Mouse (Mus musculus) liver, embryonic 14.5 days (tissue): Measurements from ENCODE around the gene Hist2h2aa1. TPM values are rescaled to one million over a fixed set of nuclear protein-coding genes. Genes with fewer than 3 reads are reported as not detected.
A peak's percentile ranks its signal among the peaks of the same experiment; 100 is the strongest.
"Not testable (repeated sequence)": the region's sequence is repeated elsewhere in the genome, so short reads cannot be mapped to it uniquely, and the experiment has no call there.

Source experiments
- ATAC-seq: fragments of 200-750 bp; cut with Nextera tagmentation; 2 replicates; pipeline ENCODE4 v1.8.0; 2017; ENCODE audit warnings: moderate number of reproducible peaks, mild to moderate bottlenecking, moderate library complexity; ENCODE audit not compliant: insufficient read depth
- DNase-seq, 3 experiments: peaks; one replicate each; pipeline ENCODE4 v3.0.0-alpha.2; 2012 to 2013; ENCODE audit warnings: low read depth in 3 of 3, low spot score in 3 of 3
- H3K27ac ChIP-seq: fragments of 300-500 bp; sonication (generic); 2 replicates; pipeline ENCODE4 v1.5.1; 2014; ENCODE audit warnings: moderate library complexity, mild to moderate bottlenecking, control low read depth, inconsistent platforms
- H3K27me3 ChIP-seq: fragments of 300-500 bp; sonication (generic); 2 replicates; pipeline ENCODE4 v1.6.1; 2014; ENCODE audit warnings: mild to moderate bottlenecking, low read length, moderate library complexity; ENCODE audit not compliant: control insufficient read depth, insufficient read depth
- H3K36me3 ChIP-seq: fragments of 300-500 bp; sonication (generic); replicated peaks from 2 replicates; pipeline ENCODE4 v1.6.1; 2014; ENCODE audit warnings: low read depth; ENCODE audit not compliant: control insufficient read depth, insufficient read depth
- H3K4me1 ChIP-seq, 2 experiments: fragments of 200-500 bp in 1 of 2; fragments of 300-500 bp in 1 of 2; sonication (generic) in 1 of 2; replicated peaks; 2 replicates each; pipeline ENCODE4 v1.6.1; 2012 to 2014; ENCODE audit warnings: antibody characterized with exemption in 1 of 2, inconsistent platforms in 1 of 2, low read length in 1 of 2; ENCODE audit not compliant: control insufficient read depth in 2 of 2, insufficient read depth in 2 of 2
- H3K4me2 ChIP-seq: fragments of 300-500 bp; sonication (generic); 2 replicates; pipeline ENCODE4 v1.6.1; 2014; ENCODE audit warnings: low read depth, mild to moderate bottlenecking, control low read depth, moderate library complexity
- H3K4me3 ChIP-seq, 2 experiments: fragments of 200-500 bp in 1 of 2; fragments of 300-500 bp in 1 of 2; sonication (generic) in 1 of 2; 2 replicates each; pipeline ENCODE4 v1.5.1; 2012 to 2014; ENCODE audit warnings: low read depth in 2 of 2, low read length in 2 of 2, mild to moderate bottlenecking in 2 of 2, control low read depth in 1 of 2, inconsistent platforms in 1 of 2, moderate library complexity in 1 of 2; ENCODE audit not compliant: insufficient read depth in 1 of 2
- H3K9ac ChIP-seq: fragments of 300-500 bp; sonication (generic); replicated peaks from 2 replicates; pipeline ENCODE4 v1.6.1; 2014; ENCODE audit warnings: mild to moderate bottlenecking, control low read depth, moderate library complexity
- H3K9me3 ChIP-seq: fragments of 300-500 bp; sonication (generic); 2 replicates; pipeline ENCODE4 v1.6.1; 2016; ENCODE audit warnings: low read length, mixed read lengths; ENCODE audit not compliant: control insufficient read depth
- CTCF ChIP-seq: IDR thresholded peaks from 2 replicates; pipeline ENCODE4 v1.5.1; 2016; ENCODE audit warnings: antibody characterized with exemption, low read depth, control low read depth
- EP300 ChIP-seq: IDR thresholded peaks from 2 replicates; pipeline ENCODE4 v1.6.1; 2016; ENCODE audit warnings: antibody characterized with exemption, low read depth
- whole genome bisulfite sequencing: fragments of 180-500 bp; shearing (Covaris S2); extraction: QIAGEN DNeasy Blood & Tissue Kit; methylation state at CpG from one replicate; pipeline ENCODE4 v1.1.7; 2014; ENCODE audit not compliant: insufficient replicate concordance; 5-methylcytosine and 5-hydroxymethylcytosine counted together
- polyA plus RNA-seq, 2 experiments: library from polyadenylated mRNA; depleted of rRNA in 1 of 2; stranded (reverse) in 1 of 2; unstranded in 1 of 2; fragments of >200 nt; fragmentation: Nextera tagmentation in 1 of 2; extraction: Ambion mirVana in 1 of 2; gene quantifications; 2 replicates each; pipeline versions ENCODE4 v1.2.1 to v1.2.3; 2012 to 2014

Hist2h2aa1 gene
- polyA plus RNA-seq, 2 experiments: 32.0 to 45.7 TPM

GRCm38 (mm10) chr3:96236834-96237334 is 8.4 kb upstream of the Hist2h2aa1 start:
- H3K4me2 ChIP-seq: peak overlapping the region; percentile 92
- H3K9ac ChIP-seq: peak overlapping the region; percentile 95
- peak overlapping the region; percentile 55 to 73 for H3K4me3 ChIP-seq
- 68% methylated on average over 4 of the region's 4 CpGs for WGBS
- no peaks in the 10 kb centered on the region for H3K36me3 ChIP-seq
- DNase-seq (no peak), ATAC-seq (no peak)
- H3K9me3 ChIP-seq: no peaks in the 10 kb centered on the region
- peak overlapping the region; percentile 98 for H3K27ac ChIP-seq
- TF ChIP-seq CTCF (no peak), EP300 (no peak; the same call in 1 of the 2 replicates)
- peaks cover 5 to 14% of the 10 kb centered on the region in 2 experiments for H3K4me1 ChIP-seq
- H3K27me3 ChIP-seq: no peaks in the 10 kb centered on the region

GRCm38 (mm10) chr3:96237335-96237903 is 7.9 kb upstream of the Hist2h2aa1 start:
- Histone ChIP-seq H3K4me2 (peak overlapping the region; percentile 92), H3K9ac (peak overlapping the region; percentile 95), H3K27ac (peak overlapping the region; percentile 98), H3K36me3 (no peaks in the 10 kb centered on the region), H3K27me3 (no peaks in the 10 kb centered on the region), H3K9me3 (no peaks in the 10 kb centered on the region), H3K4me1 (peaks cover 9 to 18% of the 10 kb centered on the region in 2 experiments), H3K4me3 (peak overlapping the region; percentile 55 to 73)
- DNase-seq (peak in 1 of 3 experiments; percentile 65), ATAC-seq (no peak)
- TF ChIP-seq CTCF (no peak), EP300 (peak; percentile 41)
- 22% methylated on average over 7 of the region's 7 CpGs for WGBS

GRCm38 (mm10) chr3:96237904-96238511 is 7.3 kb upstream of the Hist2h2aa1 start:
- ATAC-seq (peak; percentile 0; the same call in 1 of the 2 replicates), DNase-seq (peak in 2 of 3 experiments; percentile 61 to 76)
- TF ChIP-seq EP300 (0 out of 2 replicates have a peak, but pooled peaks have one; percentile 1), CTCF (no peak)
- H3K36me3 ChIP-seq: no peaks in the 10 kb centered on the region
- H3K4me3 ChIP-seq: peak overlapping the region; percentile 55 to 73
- H3K27me3 ChIP-seq: no peaks in the 10 kb centered on the region
- H3K4me1 ChIP-seq: peaks cover 9 to 19% of the 10 kb centered on the region in 2 experiments
- under 1% methylated on average over 12 of the region's 12 CpGs for whole genome bisulfite sequencing
- H3K4me2 ChIP-seq: peak overlapping the region; percentile 92
- peak overlapping the region; percentile 98 for H3K27ac ChIP-seq
- peak overlapping the region; percentile 95 for H3K9ac ChIP-seq
- no peaks in the 10 kb centered on the region for H3K9me3 ChIP-seq

GRCm38 (mm10) chr3:96238954-96239793 is 6.1 kb upstream of the Hist2h2aa1 start, which contains the start of gene Hist2h3c2:
Gene Hist2h3c2 (minus strand): TSS chr3:96239127.
- not testable (repeated sequence) for H3K27me3 ChIP-seq, H3K9me3 ChIP-seq, H3K36me3 ChIP-seq, DNase-seq
- Histone ChIP-seq H3K27ac (peak within 1 kb of the TSS; percentile 98), H3K9ac (peak within 1 kb of the TSS; percentile 95), H3K4me2 (peak within 1 kb of the TSS; percentile 92), H3K4me3 (peak within 1 kb of the TSS; percentile 57 to 73), H3K4me1 (peaks cover 20 to 31% of the 10 kb centered on the region in 2 experiments)
- WGBS: under 1% methylated on average over 19 of the region's 68 CpGs
- peak; percentile 78 for ATAC-seq
